Mouse (Mus musculus) ES-E14 (cell line): ENCODE measurements at regions not wholly inside any gene's neighbourhood (a gene's known extent, or its start where the extent isn't known, plus 50 kb on each side); places are given as distances from the start of the nearest gene placed in this dataset.
"Not testable (repeated sequence)": the region's sequence is repeated elsewhere in the genome, so short reads cannot be mapped to it uniquely, and the experiment has no call there.

Experiments
- CHD2 ChIP-seq: IDR thresholded peaks from 2 replicates; pipeline ENCODE4 v1.6.1; 2014; ENCODE audit warnings: mild to moderate bottlenecking, low read depth, low read length, inconsistent platforms
- HCFC1 ChIP-seq: IDR thresholded peaks from 2 replicates; pipeline ENCODE4 v1.6.1; 2012; ENCODE audit warnings: low read length, inconsistent platforms, borderline replicate concordance; ENCODE audit not compliant: insufficient read depth
- MAFK ChIP-seq: IDR thresholded peaks from 2 replicates; pipeline ENCODE4 v1.6.1; 2014; ENCODE audit warnings: mild to moderate bottlenecking, low read depth, low read length, inconsistent platforms; ENCODE audit not compliant: insufficient read depth
- ZC3H11A ChIP-seq: IDR thresholded peaks from 2 replicates; pipeline ENCODE4 v1.6.1; 2012; ENCODE audit warnings: low read depth, mild to moderate bottlenecking, inconsistent platforms, low read length, borderline replicate concordance
- ZNF384 ChIP-seq: IDR thresholded peaks from 2 replicates; pipeline ENCODE4 v1.6.1; 2012; ENCODE audit warnings: low read depth, low read length, inconsistent platforms

DNA sequence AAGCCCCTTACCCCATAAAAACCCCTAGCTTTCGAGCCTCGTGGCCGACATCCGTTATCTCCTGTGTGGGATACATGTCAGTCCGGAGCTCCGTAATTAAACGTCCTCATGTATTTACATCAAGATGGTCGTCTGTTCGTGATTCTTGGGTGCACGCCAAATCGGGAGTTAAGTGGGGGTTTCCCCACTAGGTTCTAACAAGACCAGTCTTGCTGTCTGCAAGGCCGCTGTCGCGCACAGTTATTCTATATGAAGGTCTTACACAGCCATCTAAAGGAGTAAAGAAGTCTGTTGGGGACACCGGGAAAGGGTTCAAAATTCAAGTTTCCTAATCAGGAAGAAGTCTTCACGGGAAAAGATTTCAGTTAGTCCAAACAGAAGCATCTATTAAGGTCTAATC, 50.5 kb upstream of the Rhobtb1 start:
- TF ChIP-seq ZNF384, HCFC1, MAFK, ZC3H11A, CHD2: not testable (repeated sequence)
